Mouse (Mus musculus) kidney, embryonic 15.5 days (tissue): ENCODE measurements at regions not wholly inside any gene's neighbourhood (a gene's known extent, or its start where the extent isn't known, plus 50 kb on each side); places are given as distances from the start of the nearest gene placed in this dataset.

Experiments
- ATAC-seq: fragments of 200-750 bp; cut with Nextera tagmentation; replicated peaks from 2 replicates; pipeline ENCODE4 v1.8.0; 2017; ENCODE audit warnings: moderate TSS enrichment; ENCODE audit not compliant: low FRiP score
- H3K27ac ChIP-seq: fragments of 300-500 bp; sonication (generic); 2 replicates; pipeline ENCODE4 v1.5.1; 2015; ENCODE audit warnings: mild to moderate bottlenecking, inconsistent platforms
- H3K27me3 ChIP-seq: fragments of 300-500 bp; sonication (generic); 2 replicates; pipeline ENCODE4 v1.6.1; 2015; ENCODE audit warnings: inconsistent platforms
- H3K36me3 ChIP-seq: fragments of 300-500 bp; sonication (generic); 2 replicates; pipeline ENCODE4 v1.6.1; 2015; ENCODE audit warnings: inconsistent platforms
- H3K4me1 ChIP-seq: fragments of 300-500 bp; sonication (generic); 2 replicates; pipeline ENCODE4 v1.6.1; 2015; ENCODE audit warnings: inconsistent platforms
- H3K4me2 ChIP-seq: fragments of 300-500 bp; sonication (generic); 2 replicates; pipeline ENCODE4 v1.6.1; 2015; ENCODE audit warnings: moderate library complexity, mild to moderate bottlenecking, inconsistent platforms
- H3K4me3 ChIP-seq: fragments of 300-500 bp; sonication (generic); replicated peaks from 2 replicates; pipeline ENCODE4 v1.5.1; 2015; ENCODE audit warnings: mild to moderate bottlenecking, inconsistent platforms
- H3K9ac ChIP-seq: fragments of 300-500 bp; sonication (generic); 2 replicates; pipeline ENCODE4 v1.6.1; 2015; ENCODE audit warnings: mild to moderate bottlenecking, inconsistent platforms
- H3K9me3 ChIP-seq: fragments of 300-500 bp; sonication (generic); replicated peaks from 2 replicates; pipeline ENCODE4 v1.6.1; 2016; ENCODE audit warnings: inconsistent platforms
- WGBS: fragments of 180-500 bp; shearing (Covaris S2); methylation state at CpG from one replicate; pipeline ENCODE4 v1.1.7; 2015; ENCODE audit warnings: mixed read lengths; 5-methylcytosine and 5-hydroxymethylcytosine counted together

- Histone ChIP-seq H3K4me3 (no peak overlapping the region), H3K27ac (no peak overlapping the region), H3K36me3 (no peaks in the 10 kb centered on the region), H3K9me3 (no peaks in the 10 kb centered on the region), H3K27me3 (peaks cover 28% of the 10 kb centered on the region; the same call in 1 of the 2 replicates), H3K4me2 (no peak overlapping the region), H3K4me1 (no peaks in the 10 kb centered on the region), H3K9ac (no peak overlapping the region)
- no peak for ATAC-seq
- WGBS: 77% methylated on average over 3 of the region's 3 CpGs
Observed at GRCm38 (mm10) chrX:11924639-11925302, 235.4 kb downstream of the Bcor start.

DNA sequence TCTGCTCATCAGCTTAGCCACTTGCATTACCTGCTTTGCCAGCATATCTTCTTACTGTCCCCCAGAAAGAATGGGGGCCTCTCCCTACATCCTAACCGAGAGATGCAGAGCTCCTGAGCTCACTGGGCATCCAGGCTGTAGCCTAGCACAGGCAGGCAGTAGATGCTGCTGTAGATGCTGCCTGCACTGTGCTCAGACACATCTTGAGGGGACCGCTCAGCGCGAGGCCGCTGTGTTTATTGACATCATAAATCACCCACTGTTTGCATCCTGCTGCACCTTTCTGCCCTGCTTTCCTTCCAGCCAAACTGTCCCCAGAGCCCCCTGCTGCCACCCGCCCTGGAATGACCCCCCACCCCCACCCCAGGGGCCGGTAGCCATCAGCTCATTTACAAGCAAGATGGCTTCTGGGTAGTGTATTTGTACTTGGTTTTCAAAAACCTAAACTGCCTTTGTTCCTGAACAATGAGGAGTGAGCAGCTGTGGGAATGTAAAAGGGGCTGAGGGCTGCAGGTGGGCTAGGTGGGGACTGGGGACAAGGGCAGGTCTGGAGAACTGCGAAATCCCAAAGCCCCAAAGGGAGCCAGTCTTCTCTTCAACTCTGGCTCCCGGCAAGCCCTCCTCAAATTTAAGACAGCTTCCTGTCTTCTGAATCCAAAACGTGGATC is 233.2 kb downstream of the Bcor start:
- Histone ChIP-seq H3K4me1 (peaks cover 10% of the 10 kb centered on the region; the same call in 1 of the 2 replicates), H3K4me3 (no peak overlapping the region), H3K27me3 (peaks cover 37% of the 10 kb centered on the region), H3K9me3 (no peaks in the 10 kb centered on the region), H3K9ac (no peak overlapping the region), H3K36me3 (no peaks in the 10 kb centered on the region), H3K27ac (no peak overlapping the region), H3K4me2 (no peak overlapping the region)
- peak; percentile 52; the same call in 1 of the 2 replicates for ATAC-seq
- WGBS: 30% methylated on average over 10 of the region's 10 CpGs

DNA sequence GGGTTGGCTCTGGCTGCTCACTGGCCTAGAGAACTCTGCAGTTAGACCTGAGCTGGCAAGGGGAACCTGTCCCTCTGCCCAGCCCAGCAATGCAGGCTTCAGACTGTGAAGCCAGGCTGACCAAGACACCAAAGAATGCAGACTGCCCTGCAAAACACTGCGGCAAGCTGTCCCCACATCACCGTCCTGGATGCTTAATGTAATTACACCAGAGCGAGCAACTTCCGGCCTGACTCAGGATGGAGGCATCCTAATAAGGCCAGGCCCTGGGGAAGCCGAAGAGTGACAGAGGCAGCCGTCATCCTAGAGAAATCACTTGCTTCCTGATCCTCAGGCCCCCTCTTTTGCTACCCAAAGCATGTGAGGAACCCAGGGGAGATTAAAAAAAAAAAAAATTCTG is 230.7 kb downstream of the Bcor start:
- peaks cover 39% of the 10 kb centered on the region for H3K27me3 ChIP-seq
- 63% methylated on average over 6 of the region's 6 CpGs for WGBS
- no peaks in the 10 kb centered on the region for H3K36me3 ChIP-seq
- H3K9ac ChIP-seq: no peak overlapping the region
- ATAC-seq: no peak
- no peaks in the 10 kb centered on the region for H3K9me3 ChIP-seq
- H3K4me2 ChIP-seq: no peak overlapping the region
- H3K27ac ChIP-seq: no peak overlapping the region
- no peak overlapping the region for H3K4me3 ChIP-seq
- peaks cover 10% of the 10 kb centered on the region; the same call in 1 of the 2 replicates for H3K4me1 ChIP-seq

DNA sequence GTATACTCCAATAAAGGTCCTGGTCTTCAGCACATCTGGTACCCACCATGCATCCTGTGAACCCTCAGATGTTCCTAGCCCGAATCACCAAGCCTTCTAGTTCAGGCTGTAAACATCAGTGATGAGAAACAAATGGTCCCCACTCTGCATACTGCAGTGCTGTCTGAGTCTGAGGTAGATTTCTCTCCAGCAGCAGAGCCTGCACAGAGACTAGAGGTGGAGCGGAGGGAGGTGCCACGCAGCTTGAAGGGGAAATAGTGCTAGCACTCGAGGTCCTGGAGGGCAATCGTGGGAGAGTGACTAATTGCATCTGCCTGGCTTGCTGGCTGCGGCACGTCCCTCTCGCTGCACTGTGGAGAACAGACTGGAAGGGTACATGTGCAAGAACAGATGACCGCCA is 228.7 kb downstream of the Bcor start:
- Histone ChIP-seq H3K9ac (no peak overlapping the region), H3K27me3 (peaks cover 44% of the 10 kb centered on the region), H3K27ac (no peak overlapping the region), H3K4me2 (no peak overlapping the region), H3K4me1 (peaks cover 12% of the 10 kb centered on the region), H3K4me3 (no peak overlapping the region), H3K36me3 (no peaks in the 10 kb centered on the region), H3K9me3 (no peaks in the 10 kb centered on the region)
- 38% methylated on average over 9 of the region's 9 CpGs for WGBS
- 0 out of 2 replicates have a peak, but pooled peaks have one; percentile 36 for ATAC-seq

- Histone ChIP-seq H3K36me3 (no peaks in the 10 kb centered on the region), H3K4me2 (no peak overlapping the region), H3K9me3 (no peaks in the 10 kb centered on the region), H3K4me1 (peaks cover 12% of the 10 kb centered on the region), H3K4me3 (no peak overlapping the region), H3K9ac (no peak overlapping the region), H3K27me3 (peaks cover 35% of the 10 kb centered on the region), H3K27ac (no peak overlapping the region)
- 53% methylated on average over 5 of the region's 5 CpGs for WGBS
- ATAC-seq: no peak
Observed at GRCm38 (mm10) chrX:11935337-11935736, 224.8 kb downstream of the Bcor start.

DNA sequence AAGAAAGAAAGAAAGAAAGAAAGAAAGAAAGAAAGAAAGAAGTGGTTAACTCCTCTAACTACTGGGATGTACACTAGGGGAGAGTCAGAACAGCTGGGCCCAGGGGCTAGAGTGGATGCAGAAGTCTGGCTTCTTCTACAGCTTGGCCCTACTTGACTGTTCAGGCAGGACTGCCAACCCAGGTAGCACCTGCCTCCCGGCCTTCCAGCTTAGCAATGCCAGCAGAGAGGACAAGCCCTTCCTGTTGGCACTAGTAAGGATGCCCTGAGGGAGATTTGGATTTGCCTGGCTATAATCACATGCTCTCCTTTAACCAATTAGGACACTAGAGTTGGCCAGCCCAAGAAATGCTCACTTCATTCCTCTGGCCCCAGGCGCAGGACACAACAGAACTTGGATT is 219.9 kb downstream of the Bcor start:
- ATAC-seq: no peak
- H3K4me1 ChIP-seq: peaks cover 4% of the 10 kb centered on the region; the same call in 1 of the 2 replicates
- H3K4me2 ChIP-seq: no peak overlapping the region
- no peaks in the 10 kb centered on the region for H3K9me3 ChIP-seq
- H3K9ac ChIP-seq: no peak overlapping the region
- no peaks in the 10 kb centered on the region for H3K36me3 ChIP-seq
- 83% methylated on average over 2 of the region's 2 CpGs for WGBS
- H3K4me3 ChIP-seq: no peak overlapping the region
- peaks cover 47% of the 10 kb centered on the region for H3K27me3 ChIP-seq
- no peak overlapping the region for H3K27ac ChIP-seq

- H3K9me3 ChIP-seq: no peaks in the 10 kb centered on the region
- H3K36me3 ChIP-seq: no peaks in the 10 kb centered on the region
- no peak overlapping the region for H3K4me2 ChIP-seq
- no peak overlapping the region for H3K27ac ChIP-seq
- ATAC-seq: no peak
- peaks cover 59% of the 10 kb centered on the region for H3K27me3 ChIP-seq
- no peak overlapping the region for H3K4me3 ChIP-seq
- WGBS: 35% methylated on average over 10 of the region's 10 CpGs
- 0 out of 2 replicates have a peak, but pooled peaks cover 4% of the 10 kb centered on the region for H3K4me1 ChIP-seq
- no peak overlapping the region for H3K9ac ChIP-seq
Observed at GRCm38 (mm10) chrX:11943367-11943766, 216.8 kb downstream of the Bcor start.

- Histone ChIP-seq H3K4me3 (no peak overlapping the region), H3K4me2 (no peak overlapping the region), H3K4me1 (0 out of 2 replicates have a peak, but pooled peaks cover 4% of the 10 kb centered on the region), H3K27ac (no peak overlapping the region), H3K27me3 (peaks cover 67% of the 10 kb centered on the region), H3K9me3 (no peaks in the 10 kb centered on the region), H3K36me3 (no peaks in the 10 kb centered on the region), H3K9ac (no peak overlapping the region)
- no peak for ATAC-seq
- 43% methylated on average over 6 of the region's 6 CpGs for WGBS
Observed at GRCm38 (mm10) chrX:11944574-11944973, 215.6 kb downstream of the Bcor start.

DNA sequence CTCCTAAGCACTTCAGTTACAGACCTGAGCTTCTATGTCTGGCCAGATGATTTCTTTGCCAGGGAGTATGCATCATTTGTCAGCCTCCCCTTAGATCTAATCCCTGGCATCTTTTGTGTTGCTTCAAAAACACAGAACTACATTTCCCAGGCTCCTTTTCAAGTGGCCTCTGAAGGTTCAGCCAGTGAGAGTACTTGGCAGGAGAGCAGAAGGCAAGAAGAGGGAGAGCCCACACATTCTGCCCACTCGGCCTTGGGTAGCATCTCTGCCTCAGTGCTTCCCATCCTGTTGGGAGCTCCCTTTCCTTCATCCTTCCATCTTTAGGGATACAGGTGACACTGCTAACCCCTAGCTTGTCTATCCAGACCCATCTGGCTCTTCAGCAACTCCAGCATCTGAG is 214.9 kb downstream of the Bcor start:
- Histone ChIP-seq H3K4me3 (no peak overlapping the region), H3K36me3 (no peaks in the 10 kb centered on the region), H3K9me3 (no peaks in the 10 kb centered on the region), H3K4me1 (0 out of 2 replicates have a peak, but pooled peaks cover 4% of the 10 kb centered on the region), H3K4me2 (no peak overlapping the region), H3K27me3 (peaks cover 69% of the 10 kb centered on the region), H3K27ac (no peak overlapping the region), H3K9ac (no peak overlapping the region)
- 50% methylated on average over 1 of the region's 1 CpGs for WGBS
- ATAC-seq: no peak

- H3K9me3 ChIP-seq: 0 out of 2 replicates have a peak, but pooled peaks cover 4% of the 10 kb centered on the region
- peaks cover 26% of the 10 kb centered on the region for H3K27me3 ChIP-seq
- WGBS: 40% methylated on average over 2 of the region's 2 CpGs
- no peaks in the 10 kb centered on the region for H3K4me1 ChIP-seq
- no peaks in the 10 kb centered on the region for H3K36me3 ChIP-seq
- H3K4me2 ChIP-seq: no peak overlapping the region
- ATAC-seq: no peak
- no peak overlapping the region for H3K9ac ChIP-seq
- H3K4me3 ChIP-seq: no peak overlapping the region
- H3K27ac ChIP-seq: no peak overlapping the region
Observed at GRCm38 (mm10) chrX:11952193-11952592, 208.0 kb downstream of the Bcor start.

- H3K4me1 ChIP-seq: 0 out of 2 replicates have a peak, but pooled peaks cover 3% of the 10 kb centered on the region
- no peak overlapping the region for H3K9ac ChIP-seq
- H3K27ac ChIP-seq: no peak overlapping the region
- no peak for ATAC-seq
- no peak overlapping the region for H3K4me3 ChIP-seq
- 0 out of 2 replicates have a peak, but pooled peaks cover 13% of the 10 kb centered on the region for H3K27me3 ChIP-seq
- no peaks in the 10 kb centered on the region for H3K36me3 ChIP-seq
- no peak overlapping the region for H3K4me2 ChIP-seq
- 0 out of 2 replicates have a peak, but pooled peaks cover 4% of the 10 kb centered on the region for H3K9me3 ChIP-seq
- WGBS: 73% methylated on average over 3 of the region's 3 CpGs
Observed at GRCm38 (mm10) chrX:11956194-11956593, 204.0 kb downstream of the Bcor start.

DNA sequence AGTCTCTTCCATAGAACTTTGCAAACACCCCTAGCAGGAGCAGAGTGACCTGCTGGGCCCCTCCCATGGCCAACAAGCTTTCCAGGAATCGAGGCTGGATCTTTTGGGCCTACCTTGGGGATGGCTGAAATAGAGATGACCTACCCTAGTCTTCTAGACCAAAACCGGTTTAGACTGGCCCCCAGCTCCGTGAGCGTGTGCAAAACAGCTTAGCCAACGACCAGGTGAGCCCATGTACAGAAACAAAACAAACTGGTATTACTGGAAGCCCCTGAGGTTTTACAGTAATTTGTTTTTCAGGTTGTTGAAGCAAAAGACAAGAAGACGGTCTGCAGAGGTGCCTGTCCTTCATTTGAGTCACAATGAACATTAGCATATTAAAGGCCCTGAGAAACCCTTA is 203.1 kb downstream of the Bcor start:
- WGBS: 47% methylated on average over 6 of the region's 6 CpGs
- no peak for ATAC-seq

More for the DNA sequence above, 203.1 kb downstream of the Bcor start:
- Histone ChIP-seq H3K27ac (no peak overlapping the region), H3K9me3 (0 out of 2 replicates have a peak, but pooled peaks cover 4% of the 10 kb centered on the region), H3K36me3 (no peaks in the 10 kb centered on the region), H3K4me2 (no peak overlapping the region), H3K4me3 (no peak overlapping the region), H3K4me1 (0 out of 2 replicates have a peak, but pooled peaks cover 3% of the 10 kb centered on the region), H3K9ac (no peak overlapping the region), H3K27me3 (0 out of 2 replicates have a peak, but pooled peaks cover 13% of the 10 kb centered on the region)
